Mouse (Mus musculus) stomach, embryonic 15.5 days (tissue): ENCODE measurements around the gene Trhr2. TPM values are rescaled to one million over a fixed set of nuclear protein-coding genes. Genes with fewer than 3 reads are reported as not detected.
"Not testable (repeated sequence)": the region's sequence is repeated elsewhere in the genome, so short reads cannot be mapped to it uniquely, and the experiment has no call there.

ENCODE experiments used
- ATAC-seq: fragments of 200-750 bp; cut with Nextera tagmentation; 2 replicates; pipeline ENCODE4 v1.8.0; 2017; ENCODE audit warnings: low read depth, moderate number of reproducible peaks, moderate TSS enrichment; ENCODE audit not compliant: insufficient read depth, low FRiP score
- H3K27ac ChIP-seq: fragments of 300-500 bp; sonication (generic); 2 replicates; pipeline ENCODE4 v1.5.1; 2015; ENCODE audit warnings: mild to moderate bottlenecking, inconsistent platforms
- H3K27me3 ChIP-seq: fragments of 300-500 bp; sonication (generic); replicated peaks from 2 replicates; pipeline ENCODE4 v1.6.1; 2015; ENCODE audit warnings: inconsistent platforms
- H3K36me3 ChIP-seq: fragments of 300-500 bp; sonication (generic); 2 replicates; pipeline ENCODE4 v1.6.1; 2015; ENCODE audit warnings: inconsistent platforms
- H3K4me1 ChIP-seq: fragments of 300-500 bp; sonication (generic); 2 replicates; pipeline ENCODE4 v1.6.1; 2015; ENCODE audit warnings: inconsistent platforms
- H3K4me2 ChIP-seq: fragments of 300-500 bp; sonication (generic); 2 replicates; pipeline ENCODE4 v1.6.1; 2015; ENCODE audit warnings: mild to moderate bottlenecking, inconsistent platforms
- H3K4me3 ChIP-seq: fragments of 300-500 bp; sonication (generic); replicated peaks from 2 replicates; pipeline ENCODE4 v1.5.1; 2015; ENCODE audit warnings: inconsistent platforms
- H3K9ac ChIP-seq: fragments of 300-500 bp; sonication (generic); 2 replicates; pipeline ENCODE4 v1.6.1; 2015; ENCODE audit warnings: inconsistent platforms
- H3K9me3 ChIP-seq: fragments of 300-500 bp; sonication (generic); 2 replicates; pipeline ENCODE4 v1.6.1; 2016; ENCODE audit warnings: inconsistent platforms
- WGBS: fragments of 180-500 bp; shearing (Covaris S2); methylation state at CpG from one replicate; pipeline ENCODE4 v1.1.7; 2015; 5-methylcytosine and 5-hydroxymethylcytosine counted together
- polyA plus RNA-seq: library from polyadenylated mRNA; unstranded; fragments of >200 nt; fragmentation: Nextera tagmentation; extraction: Ambion mirVana; gene quantifications from 2 replicates; pipeline ENCODE4 v1.2.1, GENCODE M21; 2015

The Trhr2 gene
- polyA plus RNA-seq, 1 experiment from 2014 or later, result not detected

- Histone ChIP-seq H3K4me2 (no peak overlapping the region), H3K9me3 (no peaks in the 10 kb centered on the region), H3K9ac (no peak overlapping the region), H3K36me3 (peaks cover 5% of the 10 kb centered on the region; the same call in 1 of the 2 replicates), H3K27ac (0 out of 2 replicates have a peak overlapping the region, but pooled peaks have one; percentile 78), H3K27me3 (no peaks in the 10 kb centered on the region), H3K4me1 (peaks cover 45% of the 10 kb centered on the region), H3K4me3 (no peak overlapping the region)
- no peak for ATAC-seq
- WGBS, result 67% methylated on average over 8 of the region's 8 CpGs
Measured at GRCm38 (mm10) chr8:122329072-122329471, 31.5 kb downstream of the Trhr2 start.

- peaks cover 65% of the 10 kb centered on the region for H3K4me1 ChIP-seq
Measured at GRCm38 (mm10) chr8:122326114-122326542, 34.4 kb downstream of the Trhr2 start.

DNA sequence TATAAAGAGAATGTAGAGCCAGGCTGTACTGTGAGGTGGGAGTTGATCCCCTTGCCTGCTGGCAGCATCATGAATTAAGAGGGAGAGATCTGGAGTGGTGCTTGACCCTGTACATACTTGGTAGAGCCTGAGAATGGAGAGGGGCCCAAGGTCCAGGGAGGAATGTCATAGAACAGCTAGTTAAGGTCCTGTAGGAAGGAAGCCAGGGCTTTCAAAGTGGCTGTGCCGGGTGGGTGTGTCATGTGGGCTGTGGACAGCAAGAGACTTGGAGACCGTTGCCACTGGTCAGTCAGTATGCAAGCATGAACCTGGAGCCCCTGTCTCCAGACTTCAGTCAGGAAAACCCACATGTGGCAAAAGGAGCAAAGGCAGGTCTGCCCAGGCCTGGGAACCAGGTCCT, 35.4 kb downstream of the Trhr2 start:
- WGBS, result 74% methylated on average over 2 of the region's 2 CpGs
- Histone ChIP-seq H3K9me3 (no peaks in the 10 kb centered on the region), H3K36me3 (no peaks in the 10 kb centered on the region; the same call in 1 of the 2 replicates), H3K27me3 (no peaks in the 10 kb centered on the region), H3K4me1 (peaks cover 55% of the 10 kb centered on the region), H3K4me3 (no peak overlapping the region), H3K27ac (no peak overlapping the region), H3K9ac (no peak overlapping the region), H3K4me2 (no peak overlapping the region)
- no peak for ATAC-seq

More at GRCm38 (mm10) chr8:122326114-122326542, 34.4 kb downstream of the Trhr2 start:
- no peak overlapping the region for H3K27ac ChIP-seq
- no peak for ATAC-seq
- no peaks in the 10 kb centered on the region; the same call in 1 of the 2 replicates for H3K36me3 ChIP-seq
- 23% methylated on average over 14 of the region's 14 CpGs for WGBS
- H3K4me2 ChIP-seq, result 0 out of 2 replicates have a peak overlapping the region, but pooled peaks have one; percentile 5
- no peak overlapping the region for H3K9ac ChIP-seq
- H3K4me3 ChIP-seq, result no peak overlapping the region
- no peaks in the 10 kb centered on the region for H3K9me3 ChIP-seq
- no peaks in the 10 kb centered on the region for H3K27me3 ChIP-seq

DNA sequence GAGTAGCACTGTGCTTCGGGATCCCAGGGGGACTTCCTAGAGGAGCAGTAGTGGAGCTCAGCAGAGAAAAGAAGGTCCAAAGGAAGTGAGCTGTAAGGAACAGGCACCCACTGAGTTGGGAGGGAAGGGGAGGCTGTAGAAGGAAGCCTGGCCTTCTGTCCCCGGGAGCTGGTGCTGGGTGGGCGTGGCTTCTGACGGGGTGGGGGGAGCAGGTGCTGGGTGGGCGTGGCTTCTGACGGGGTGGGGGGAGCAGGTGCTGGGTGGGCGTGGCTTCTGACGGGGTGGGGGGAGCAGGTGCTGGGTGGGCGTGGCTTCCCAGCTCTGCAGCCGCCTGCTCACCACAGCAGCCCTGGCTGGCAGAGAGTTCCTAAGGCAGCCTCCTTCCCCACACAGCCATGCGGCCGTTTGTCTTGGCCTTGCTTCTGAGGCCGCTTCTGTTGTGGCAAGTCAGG, 36.6 kb downstream of the Trhr2 start:
- peak; percentile 44; the same call in 1 of the 2 replicates for ATAC-seq
- not testable (repeated sequence) for H3K36me3 ChIP-seq, H3K4me3 ChIP-seq, H3K9ac ChIP-seq, H3K27me3 ChIP-seq, H3K9me3 ChIP-seq
- 14% methylated on average over 10 of the region's 13 CpGs for WGBS
- H3K27ac ChIP-seq, result peak overlapping the region; percentile 86
- peak overlapping the region; percentile 26; the same call in 1 of the 2 replicates for H3K4me2 ChIP-seq
- H3K4me1 ChIP-seq, result peaks cover 53% of the 10 kb centered on the region

DNA sequence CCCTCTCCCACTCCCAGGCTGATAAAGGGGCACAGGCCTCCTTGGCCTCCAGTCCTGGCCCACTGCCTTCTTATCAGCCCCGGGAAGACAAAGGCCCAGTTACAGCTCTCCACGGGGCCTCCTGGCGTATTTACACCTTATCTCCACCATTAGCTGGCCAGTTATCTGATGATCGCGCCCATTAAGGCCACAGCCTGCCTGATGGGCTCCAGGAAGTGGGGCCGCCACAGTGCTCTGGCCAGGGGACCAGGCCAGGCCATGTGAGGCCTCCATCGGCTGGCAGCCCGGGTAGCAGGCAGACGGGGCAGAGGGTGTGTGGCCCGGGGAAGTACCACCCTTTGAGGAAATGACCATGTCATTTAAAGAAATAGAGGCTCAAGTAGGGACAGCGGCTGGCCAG, 37.8 kb downstream of the Trhr2 start:
- peak overlapping the region; percentile 86 for H3K27ac ChIP-seq
- H3K4me2 ChIP-seq, result no peak overlapping the region
- H3K36me3 ChIP-seq, result no peaks in the 10 kb centered on the region; the same call in 1 of the 2 replicates
- H3K4me1 ChIP-seq, result peaks cover 63% of the 10 kb centered on the region
- H3K9me3 ChIP-seq, result no peaks in the 10 kb centered on the region
- peak; percentile 34; the same call in 1 of the 2 replicates for ATAC-seq
- H3K4me3 ChIP-seq, result no peak overlapping the region
- no peak overlapping the region for H3K9ac ChIP-seq
- H3K27me3 ChIP-seq, result no peaks in the 10 kb centered on the region
- 40% methylated on average over 11 of the region's 11 CpGs for WGBS

GRCm38 (mm10) chr8:122322126-122322525, 38.4 kb downstream of the Trhr2 start:
- Histone ChIP-seq H3K4me3 (no peak overlapping the region), H3K36me3 (no peaks in the 10 kb centered on the region), H3K9ac (no peak overlapping the region), H3K4me1 (peaks cover 70% of the 10 kb centered on the region), H3K27ac (peak overlapping the region; percentile 86), H3K4me2 (no peak overlapping the region), H3K9me3 (no peaks in the 10 kb centered on the region), H3K27me3 (no peaks in the 10 kb centered on the region)
- no peak for ATAC-seq
- 73% methylated on average over 7 of the region's 7 CpGs for WGBS

- no peaks in the 10 kb centered on the region for H3K36me3 ChIP-seq
- 60% methylated on average over 10 of the region's 10 CpGs for whole genome bisulfite sequencing
- H3K4me1 ChIP-seq, result peaks cover 74% of the 10 kb centered on the region
- no peak overlapping the region for H3K9ac ChIP-seq
- H3K9me3 ChIP-seq, result no peaks in the 10 kb centered on the region
- no peak overlapping the region for H3K4me2 ChIP-seq
- no peaks in the 10 kb centered on the region for H3K27me3 ChIP-seq
- ATAC-seq, result peak; percentile 76
- H3K4me3 ChIP-seq, result no peak overlapping the region
- peak overlapping the region; percentile 86 for H3K27ac ChIP-seq
Measured at GRCm38 (mm10) chr8:122321455-122321921, 39.1 kb downstream of the Trhr2 start.

GRCm38 (mm10) chr8:122320541-122320940, 40.0 kb downstream of the Trhr2 start:
- 30% methylated on average over 3 of the region's 3 CpGs for WGBS
- H3K9ac ChIP-seq, result no peak overlapping the region
- peak overlapping the region; percentile 86 for H3K27ac ChIP-seq

GRCm38 (mm10) chr8:122319708-122320075, 40.9 kb downstream of the Trhr2 start:
- H3K4me1 ChIP-seq, result peaks cover 63% of the 10 kb centered on the region
- peak overlapping the region; percentile 86 for H3K27ac ChIP-seq
- no peak for ATAC-seq
- no peaks in the 10 kb centered on the region for H3K27me3 ChIP-seq
- H3K9ac ChIP-seq, result no peak overlapping the region
- H3K9me3 ChIP-seq, result no peaks in the 10 kb centered on the region
- WGBS, result 52% methylated on average over 7 of the region's 7 CpGs
- H3K4me2 ChIP-seq, result no peak overlapping the region
- no peaks in the 10 kb centered on the region for H3K36me3 ChIP-seq
- H3K4me3 ChIP-seq, result no peak overlapping the region

More at GRCm38 (mm10) chr8:122320541-122320940, 40.0 kb downstream of the Trhr2 start:
- Histone ChIP-seq H3K4me2 (no peak overlapping the region), H3K4me1 (peaks cover 67% of the 10 kb centered on the region), H3K36me3 (no peaks in the 10 kb centered on the region), H3K9me3 (no peaks in the 10 kb centered on the region), H3K27me3 (no peaks in the 10 kb centered on the region), H3K4me3 (no peak overlapping the region)
- ATAC-seq, result no peak

GRCm38 (mm10) chr8:122319045-122319707, 41.4 kb downstream of the Trhr2 start:
- H3K27me3 ChIP-seq, result no peaks in the 10 kb centered on the region
- WGBS, result 52% methylated on average over 11 of the region's 11 CpGs
- no peaks in the 10 kb centered on the region for H3K36me3 ChIP-seq
- H3K4me2 ChIP-seq, result no peak overlapping the region
- no peak for ATAC-seq
- peak overlapping the region; percentile 86 for H3K27ac ChIP-seq
- no peak overlapping the region for H3K4me3 ChIP-seq
- H3K4me1 ChIP-seq, result peaks cover 59% of the 10 kb centered on the region
- no peaks in the 10 kb centered on the region for H3K9me3 ChIP-seq
- no peak overlapping the region for H3K9ac ChIP-seq

- 37% methylated on average over 8 of the region's 8 CpGs for WGBS
- peaks cover 62% of the 10 kb centered on the region for H3K4me1 ChIP-seq
- no peak overlapping the region for H3K4me2 ChIP-seq
- no peaks in the 10 kb centered on the region for H3K9me3 ChIP-seq
- peak; percentile 18; the same call in 1 of the 2 replicates for ATAC-seq
- H3K4me3 ChIP-seq, result no peak overlapping the region
- peak overlapping the region; percentile 86 for H3K27ac ChIP-seq
- H3K36me3 ChIP-seq, result no peaks in the 10 kb centered on the region
- no peak overlapping the region for H3K9ac ChIP-seq
- H3K27me3 ChIP-seq, result no peaks in the 10 kb centered on the region
Measured at GRCm38 (mm10) chr8:122317918-122318475, 42.5 kb downstream of the Trhr2 start.

- H3K27me3 ChIP-seq, result no peaks in the 10 kb centered on the region
- H3K4me1 ChIP-seq, result peaks cover 58% of the 10 kb centered on the region
- H3K27ac ChIP-seq, result peak overlapping the region; percentile 86; the same call in 1 of the 2 replicates
- H3K9me3 ChIP-seq, result no peaks in the 10 kb centered on the region
- WGBS, result 50% methylated on average over 2 of the region's 2 CpGs
- H3K9ac ChIP-seq, result no peak overlapping the region
- no peaks in the 10 kb centered on the region for H3K36me3 ChIP-seq
- H3K4me3 ChIP-seq, result no peak overlapping the region
- no peak overlapping the region for H3K4me2 ChIP-seq
- ATAC-seq, result no peak
Measured at GRCm38 (mm10) chr8:122316402-122316801, 44.1 kb downstream of the Trhr2 start.
